Mouse (Mus musculus) frontal cortex, adult 2 months (tissue): ENCODE measurements around the gene 4930404H24Rik. TPM values are rescaled to one million over a fixed set of nuclear protein-coding genes. Genes with fewer than 3 reads are reported as not detected.
A peak's percentile ranks its signal among the peaks of the same experiment; 100 is the strongest.

Source experiments
- DNase-seq, 2 experiments: peaks; one replicate each; pipeline ENCODE4 v3.0.0; 2022; ENCODE audit warnings: low spot score in 1 of 2; ENCODE audit errors: extremely low spot score in 1 of 2
- polyA plus RNA-seq: library from polyadenylated mRNA; depleted of rRNA; stranded (reverse); fragments of >200 nt; gene quantifications from 2 replicates; pipeline ENCODE4 v1.2.3, GENCODE M21; 2012; rRNA removed

Gene 4930404H24Rik
- polyA plus RNA-seq, result not detected in 2 replicates

GRCm38 (mm10) chr2:153492573-153493392, at the start of gene 4930404H24Rik:
TSS of gene 4930404H24Rik (plus strand) at chr2:153492790.
- peak in 1 of 2 experiments; percentile 78 for DNase-seq

GRCm38 (mm10) chr2:153443434-153444240, 49.0 kb upstream of the 4930404H24Rik start:
- no peak for DNase-seq

GRCm38 (mm10) chr2:153444254-153445136, 48.1 kb upstream of the 4930404H24Rik start:
- peak in 1 of 2 experiments; percentile 59 for DNase-seq

DNA sequence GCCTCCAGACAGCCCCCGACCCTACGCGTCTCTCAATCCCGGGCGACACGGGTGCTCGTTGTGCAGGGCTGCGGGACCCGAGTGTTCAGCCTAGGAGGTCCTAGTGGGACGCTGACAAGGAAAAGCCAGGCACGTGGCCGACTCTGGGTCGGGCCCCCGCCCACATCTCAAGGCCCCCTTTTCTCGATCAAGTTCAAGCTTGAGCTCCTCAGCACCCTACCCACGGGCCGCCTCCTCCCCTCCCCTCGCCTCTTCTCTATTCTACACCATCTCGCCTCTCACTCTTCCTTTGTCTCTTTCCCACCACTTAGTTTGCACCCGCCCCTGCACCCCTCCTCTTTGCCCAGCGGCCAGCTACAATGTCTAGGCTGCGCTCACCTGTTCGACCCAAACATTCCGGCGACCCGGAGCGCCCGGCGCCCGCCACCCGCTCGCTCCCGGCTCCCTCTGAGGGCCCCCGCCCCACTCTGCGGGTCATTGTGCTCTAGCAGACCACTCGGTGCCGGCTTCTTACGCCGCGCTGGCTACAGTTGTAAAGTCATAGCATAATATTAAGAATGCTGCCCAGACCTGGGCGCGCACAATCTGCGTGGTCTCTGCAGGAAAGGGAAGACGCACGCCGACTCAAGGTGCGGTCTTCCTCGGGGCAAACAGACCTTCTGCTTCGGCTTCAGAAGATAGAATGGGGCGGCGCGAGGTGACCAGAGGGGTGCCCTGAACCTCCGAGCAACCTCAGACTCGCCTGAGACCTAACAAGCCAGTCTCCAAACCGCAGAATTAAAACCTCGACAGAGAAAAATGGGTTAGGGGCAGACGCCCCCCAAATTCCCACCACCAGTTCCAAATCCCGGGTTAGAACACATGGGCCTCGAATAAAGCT, 47.2 kb upstream of the 4930404H24Rik start:
- peak in 1 of 2 experiments; percentile 33 for DNase-seq

- peak; percentile 48 to 91 for DNase-seq
These were observed 46.6 kb upstream of the 4930404H24Rik start for GRCm38 (mm10) chr2:153446017-153446408.

DNA sequence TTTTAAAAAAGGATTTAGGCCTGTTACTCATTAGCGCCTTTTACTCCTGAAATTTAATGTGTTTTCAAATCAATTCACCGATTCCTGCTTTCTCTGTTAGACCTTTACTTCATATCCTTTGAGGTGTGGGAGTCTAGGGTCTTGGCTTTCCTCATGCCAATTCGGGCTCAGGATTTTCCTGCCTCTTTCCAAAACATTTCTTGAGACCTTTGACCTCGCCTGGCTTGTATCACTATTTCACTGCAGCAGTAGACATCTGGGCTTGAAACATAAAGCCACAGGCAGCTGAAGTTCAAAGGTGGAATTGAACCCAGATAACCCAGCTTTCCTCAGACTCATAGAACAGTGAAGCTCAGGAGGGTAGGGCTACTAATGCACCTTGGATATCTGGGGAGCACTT, 46.1 kb upstream of the 4930404H24Rik start:
- DNase-seq, result no peak

- no peak for DNase-seq
These were observed 44.9 kb upstream of the 4930404H24Rik start for GRCm38 (mm10) chr2:153447719-153448118.

DNA sequence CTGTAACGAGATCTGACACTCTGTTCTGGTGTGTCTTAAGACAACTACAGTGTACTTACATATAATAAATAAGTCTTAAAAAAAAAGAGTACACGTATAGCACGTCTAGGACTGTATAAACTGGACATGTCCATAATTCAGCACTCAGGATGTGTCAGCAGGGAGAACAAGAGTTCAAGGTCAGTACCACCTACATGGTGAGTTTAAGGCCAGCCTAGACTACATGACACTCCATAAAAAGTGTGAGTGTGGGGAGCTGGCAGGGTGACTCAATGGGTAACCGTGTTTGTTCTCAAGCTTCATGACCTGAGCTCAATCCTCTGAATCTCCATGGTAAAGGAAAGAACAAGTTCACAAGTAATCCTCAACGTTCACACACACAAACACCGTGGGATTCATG, 44.1 kb upstream of the 4930404H24Rik start:
- DNase-seq, result no peak

GRCm38 (mm10) chr2:153453961-153454759, 38.4 kb upstream of the 4930404H24Rik start:
- DNase-seq, result no peak

DNA sequence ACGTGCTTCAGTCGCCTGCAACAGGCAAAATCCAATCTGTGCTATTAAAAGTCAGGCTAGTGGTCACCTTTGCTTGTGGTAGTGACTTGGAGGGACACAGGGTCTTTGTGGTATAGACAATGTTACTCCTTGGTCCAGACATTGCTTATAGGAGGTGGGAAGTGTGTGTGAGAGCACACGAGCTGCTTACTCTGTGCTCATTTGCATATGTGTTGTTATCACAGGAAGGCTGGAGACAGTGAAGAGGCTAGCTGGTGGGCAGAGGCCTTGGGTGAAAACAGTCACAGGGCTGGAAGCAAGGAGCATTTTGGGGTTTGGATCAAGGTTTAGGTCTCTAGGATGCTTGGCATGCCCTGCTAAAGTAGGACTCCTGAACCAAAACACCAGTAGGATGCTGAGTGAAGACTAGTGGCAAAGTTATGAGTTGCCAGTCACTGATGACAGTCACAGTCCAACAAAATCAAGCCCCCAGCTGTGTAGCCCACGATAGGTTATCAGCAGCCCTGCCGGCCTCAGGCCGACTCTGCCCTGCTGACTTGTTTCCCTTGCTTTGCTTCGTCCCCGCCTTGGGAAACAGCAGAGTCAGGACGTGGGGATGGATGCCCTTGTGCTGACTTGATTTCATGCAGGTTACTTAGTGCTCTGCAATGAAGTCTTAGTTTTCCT, 37.6 kb upstream of the 4930404H24Rik start:
- no peak for DNase-seq

- no peak for DNase-seq
These were observed 35.1 kb upstream of the 4930404H24Rik start for GRCm38 (mm10) chr2:153457467-153457866.

- no peak for DNase-seq
These were observed 34.6 kb upstream of the 4930404H24Rik start for GRCm38 (mm10) chr2:153458022-153458441.

DNA sequence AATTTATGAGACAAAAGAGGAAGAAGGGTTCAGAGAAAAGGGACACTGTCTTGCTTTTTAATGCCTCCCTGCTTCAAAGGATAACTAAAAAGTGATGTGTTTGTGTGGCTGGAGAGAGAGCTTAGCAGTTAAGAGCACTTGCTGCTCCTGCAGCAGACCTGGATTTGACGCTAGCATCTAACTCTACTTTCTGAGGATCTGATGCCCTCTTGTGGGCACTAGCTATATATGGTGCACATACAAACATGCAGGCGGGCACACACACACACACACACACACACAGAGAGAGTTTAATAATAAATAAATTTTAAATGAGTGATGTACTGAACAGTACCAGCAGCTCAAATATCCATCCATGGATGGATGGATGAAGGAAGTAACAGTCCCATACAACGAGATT, 29.3 kb upstream of the 4930404H24Rik start:
- no peak for DNase-seq

GRCm38 (mm10) chr2:153467372-153467771, 25.2 kb upstream of the 4930404H24Rik start:
- no peak for DNase-seq

DNA sequence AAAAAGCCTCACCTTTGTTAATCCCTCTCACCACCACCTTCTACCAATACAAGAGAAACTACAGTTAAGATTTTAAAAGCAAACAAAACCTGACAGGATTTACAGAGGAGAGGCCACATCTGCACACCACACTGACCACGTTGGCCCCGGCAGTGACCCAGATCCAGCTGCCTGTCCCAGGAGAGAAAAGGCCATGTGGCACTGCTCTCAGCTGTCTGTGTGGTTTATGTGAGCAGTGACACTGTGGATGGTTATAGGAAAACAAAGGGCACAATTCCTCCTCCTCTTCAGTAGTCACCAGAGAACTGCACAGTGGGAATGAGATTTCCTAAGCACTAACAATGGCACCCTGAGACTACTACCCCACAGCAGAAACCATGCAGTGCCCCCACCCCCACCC, 23.3 kb upstream of the 4930404H24Rik start:
- no peak for DNase-seq

GRCm38 (mm10) chr2:153469764-153470163, 22.8 kb upstream of the 4930404H24Rik start:
- no peak for DNase-seq

DNA sequence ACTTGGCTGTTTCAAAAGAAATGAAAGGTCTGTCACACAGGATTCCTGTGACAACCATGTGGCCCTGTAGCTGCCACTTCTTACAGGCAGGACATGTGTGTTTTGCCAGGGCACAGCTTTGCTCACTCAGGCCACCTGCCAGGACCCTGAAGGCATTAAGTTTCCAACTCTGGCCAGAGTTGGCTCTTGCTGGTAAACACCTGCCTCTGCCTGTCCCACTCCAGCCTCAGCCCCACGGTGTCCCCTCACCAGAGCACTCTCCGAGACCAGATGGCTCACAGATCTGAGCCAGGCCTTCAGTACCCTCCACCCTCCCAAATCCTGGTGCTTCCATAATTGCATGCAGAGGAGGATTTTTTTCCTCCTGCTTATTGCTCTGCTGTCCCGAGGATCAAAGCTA, 21.6 kb upstream of the 4930404H24Rik start:
- DNase-seq, result no peak
